Mouse (Mus musculus) splenic B cell, adult 2 months (primary cell): ENCODE results near the gene Bpifa2.

Experiments used
- DNase-seq: peaks from one replicate; pipeline ENCODE4 v3.0.0-alpha.2; 2011; ENCODE audit warnings: low read depth, low spot score
- H3K27me3 ChIP-seq: 2 replicates; pipeline ENCODE4 v1.6.1; 2012; ENCODE audit warnings: mild to moderate bottlenecking, low read length, moderate library complexity, mixed read lengths; ENCODE audit not compliant: control insufficient read depth, poor library complexity, insufficient read depth, severe bottlenecking
- H3K36me3 ChIP-seq: 2 replicates; pipeline ENCODE4 v1.6.1; 2012; ENCODE audit warnings: mild to moderate bottlenecking, low read length, moderate library complexity, mixed read lengths; ENCODE audit not compliant: control insufficient read depth, poor library complexity, insufficient read depth, severe bottlenecking

Gene Bpifa2

DNA sequence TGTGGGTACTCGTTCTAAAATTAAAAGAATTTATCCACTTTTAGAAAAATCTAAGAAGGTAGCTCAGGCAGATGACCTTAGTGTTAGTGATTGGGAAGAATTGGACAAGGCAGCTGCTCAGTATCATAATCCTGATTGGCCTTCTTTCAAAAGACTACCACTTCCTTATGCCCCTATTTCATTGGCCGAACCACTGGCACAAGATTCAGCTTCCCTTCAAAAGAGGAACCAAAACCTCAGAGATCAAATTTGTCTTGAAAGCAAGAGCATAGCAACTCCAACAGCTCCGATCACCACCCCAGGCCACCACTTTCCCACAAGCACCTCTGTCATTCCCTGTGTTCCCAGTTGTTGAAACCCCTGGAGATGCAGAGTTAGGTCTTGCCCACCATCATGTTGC, 36.7 kb downstream of the Bpifa2 start:
- no peaks in the 10 kb centered on the region for H3K27me3 ChIP-seq
- DNase-seq: no peak
- H3K36me3 ChIP-seq: no peaks in the 10 kb centered on the region

DNA sequence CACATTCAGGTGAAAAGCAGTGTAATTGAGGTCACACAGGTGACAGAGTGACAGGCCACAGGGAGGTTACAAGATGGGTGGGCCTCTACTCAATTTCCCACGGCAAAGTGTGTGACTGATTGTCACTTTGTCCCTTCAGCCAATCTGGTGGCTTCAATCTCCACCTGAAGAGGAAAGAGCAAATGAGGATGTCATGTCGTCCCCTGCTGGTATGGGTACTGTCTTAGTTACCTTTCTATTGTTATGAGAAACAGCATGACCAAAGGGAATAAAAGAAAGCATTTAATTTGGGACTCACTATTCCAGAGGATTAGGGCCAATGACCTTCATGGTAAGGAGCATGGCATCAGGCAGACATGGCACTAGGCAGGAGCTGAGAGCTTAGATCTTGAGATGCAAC, 50.6 kb downstream of the Bpifa2 start:
- Histone ChIP-seq H3K27me3 (no peaks in the 10 kb centered on the region), H3K36me3 (no peaks in the 10 kb centered on the region)
- DNase-seq: no peak
